9 mouse cellular contexts compared by ENCODE assay signal in the genomic region with DNA sequence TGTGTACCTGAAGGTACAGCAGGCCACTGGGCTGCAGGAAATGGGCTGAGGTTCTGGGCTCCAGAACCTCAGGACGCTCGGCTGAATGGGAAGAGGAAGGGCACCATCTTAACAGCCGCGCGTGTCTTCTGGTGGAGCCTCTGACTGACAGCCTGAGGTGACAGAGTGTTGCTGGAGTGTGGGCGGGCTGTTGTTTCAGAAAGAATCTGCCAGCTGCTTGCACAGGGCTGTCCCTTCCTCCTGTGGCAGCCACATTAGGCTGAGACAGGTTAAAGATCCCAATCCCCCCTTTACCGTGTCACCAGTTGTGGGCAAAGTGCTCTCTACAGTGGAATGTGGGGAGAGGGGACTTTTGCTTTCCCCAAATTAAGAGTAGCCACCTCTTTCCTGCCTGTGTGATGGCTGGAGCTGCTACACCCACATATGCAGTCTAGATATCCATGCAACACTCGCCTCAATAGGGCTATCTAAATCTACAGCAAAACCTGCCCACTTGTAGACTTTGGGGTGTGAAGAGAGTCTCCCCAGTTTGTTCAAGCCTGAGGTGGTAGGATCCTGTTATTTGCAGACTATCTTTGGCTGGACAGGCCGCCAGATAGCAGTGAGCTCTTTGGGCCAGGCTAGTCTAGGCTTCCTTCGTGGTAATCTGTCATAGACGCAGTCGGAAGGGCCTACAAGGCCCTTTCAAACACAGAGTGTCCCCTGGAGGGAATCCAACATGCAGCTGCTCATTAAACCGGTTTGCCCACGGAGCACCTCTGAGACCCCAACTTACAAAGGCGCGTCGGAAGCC. TPM values are rescaled to one million over a fixed set of nuclear protein-coding genes. Genes with fewer than 3 reads are reported as not detected.
DNase-seq lines count a peak whose midpoint lies in the region; ATAC-seq and TF ChIP-seq lines count a peak whose summit lies in the region.
"Had no signal": no experiment of that assay in that cellular context is flagged by ENCODE, and none has a peak within 500 bp of the region (broad histone marks: within the 10 kb centered on the region; RNA-seq: fewer than 3 reads in every experiment).

No protein-coding gene starts in this region.

- WGBS in forebrain, embryonic 12.5 days: 36% methylated on average over 17 of the region's 17 CpGs
- WGBS in forebrain, postnatal 0 days: 35% methylated on average over 17 of the region's 17 CpGs
- WGBS in embryonic facial prominence, embryonic 15.5 days: 28% methylated on average over 17 of the region's 17 CpGs
- WGBS in kidney, embryonic 15.5 days: 32% methylated on average over 17 of the region's 17 CpGs
- 43% methylated on average over 17 of the region's 17 CpGs for WGBS in midbrain, embryonic 10.5 days

- no peak overlapping the region for H3K27ac ChIP-seq in forebrain, embryonic 12.5 days
- H3K27ac ChIP-seq in forebrain, postnatal 0 days (ENCODE audit: low read depth, low read length): no peak overlapping the region
- H3K27ac ChIP-seq in embryonic facial prominence, embryonic 15.5 days (replicated peaks): 0 out of 2 replicates have a peak overlapping the region, but pooled peaks have one; percentile 29
- H3K27ac ChIP-seq in kidney, embryonic 15.5 days: peak overlapping the region; percentile 89
- peak overlapping the region; percentile 69; the same call in 1 of the 2 replicates for H3K27ac ChIP-seq in midbrain, embryonic 10.5 days (replicated peaks)

- peaks cover 42% of the 10 kb centered on the region for H3K27me3 ChIP-seq in forebrain, embryonic 12.5 days
- H3K27me3 ChIP-seq in forebrain, postnatal 0 days (ENCODE audit: insufficient read depth, low read length): peaks cover 23% of the 10 kb centered on the region
- H3K27me3 ChIP-seq in E14TG2a.4 (ENCODE audit: insufficient read depth, low read length): peaks cover 49% of the 10 kb centered on the region
- peaks cover 11% of the 10 kb centered on the region; the same call in 1 of the 2 replicates for H3K27me3 ChIP-seq in embryonic facial prominence, embryonic 15.5 days
- H3K27me3 ChIP-seq in kidney, embryonic 15.5 days: peaks cover 7% of the 10 kb centered on the region; the same call in 1 of the 2 replicates
- H3K27me3 ChIP-seq in midbrain, embryonic 10.5 days (ENCODE audit: low read depth, poor library complexity, severe bottlenecking): peaks cover 35% of the 10 kb centered on the region

- H3K4me2 ChIP-seq in forebrain, embryonic 12.5 days: peak overlapping the region; percentile 58
- no peak overlapping the region for H3K4me2 ChIP-seq in forebrain, postnatal 0 days (ENCODE audit: low read depth)
- peak overlapping the region; percentile 67 for H3K4me2 ChIP-seq in embryonic facial prominence, embryonic 15.5 days (replicated peaks)
- H3K4me2 ChIP-seq in kidney, embryonic 15.5 days: peak overlapping the region; percentile 84

- no peak overlapping the region for H3K4me3 ChIP-seq in forebrain, embryonic 12.5 days (replicated peaks)
- H3K4me3 ChIP-seq in forebrain, postnatal 0 days (ENCODE audit: low read depth, low read length): no peak overlapping the region
- H3K4me3 ChIP-seq in E14TG2a.4 (replicated peaks; ENCODE audit: low read length): peak overlapping the region; percentile 65; the same call in 1 of the 2 replicates
- peak overlapping the region; percentile 42 for H3K4me3 ChIP-seq in embryonic facial prominence, embryonic 15.5 days (replicated peaks)
- peak overlapping the region; percentile 57 for H3K4me3 ChIP-seq in kidney, embryonic 15.5 days (replicated peaks)
- peak overlapping the region; percentile 54 for H3K4me3 ChIP-seq in midbrain, embryonic 10.5 days

- TF ChIP-seq CTCF in forebrain, postnatal 0 days (IDR thresholded peaks at IDR 0.05; ENCODE audit: low read depth): no peak
- no peak for TF ChIP-seq CTCF in E14TG2a.4 (conservative IDR thresholded peaks at IDR 0.05; ENCODE audit: low read length)

- peaks cover 26% of the 10 kb centered on the region for H3K36me3 ChIP-seq in forebrain, embryonic 12.5 days (replicated peaks)
- H3K36me3 ChIP-seq in forebrain, postnatal 0 days (ENCODE audit: insufficient read depth): peaks cover 25% of the 10 kb centered on the region
- peaks cover 27% of the 10 kb centered on the region for H3K36me3 ChIP-seq in E14TG2a.4 (ENCODE audit: insufficient read depth, low read length)
- H3K36me3 ChIP-seq in embryonic facial prominence, embryonic 15.5 days: peaks cover 28% of the 10 kb centered on the region
- H3K36me3 ChIP-seq in kidney, embryonic 15.5 days: peaks cover 25% of the 10 kb centered on the region
- H3K36me3 ChIP-seq in midbrain, embryonic 10.5 days: peaks cover 24% of the 10 kb centered on the region

- no peak overlapping the region for H3K9ac ChIP-seq in forebrain, embryonic 12.5 days
- H3K9ac ChIP-seq in forebrain, postnatal 0 days: no peak overlapping the region
- H3K9ac ChIP-seq in embryonic facial prominence, embryonic 15.5 days: 0 out of 2 replicates have a peak overlapping the region, but pooled peaks have one; percentile 18
- H3K9ac ChIP-seq in kidney, embryonic 15.5 days: peak overlapping the region; percentile 51

- no peak for ATAC-seq in forebrain, embryonic 12.5 days (ENCODE audit: low FRiP score)
- no peak for ATAC-seq in forebrain, postnatal 0 days
- ATAC-seq in embryonic facial prominence, embryonic 15.5 days (ENCODE audit: insufficient number of reproducible peaks, low FRiP score, low TSS enrichment, low read depth): no peak
- ATAC-seq in kidney, embryonic 15.5 days (replicated peaks; ENCODE audit: low FRiP score): no peak

- peaks cover 18% of the 10 kb centered on the region for H3K4me1 ChIP-seq in forebrain, embryonic 12.5 days
- no peaks in the 10 kb centered on the region for H3K4me1 ChIP-seq in forebrain, postnatal 0 days (ENCODE audit: insufficient read depth)
- peaks cover 43% of the 10 kb centered on the region for H3K4me1 ChIP-seq in E14TG2a.4 (replicated peaks; ENCODE audit: low read depth, low read length)
- H3K4me1 ChIP-seq in embryonic facial prominence, embryonic 15.5 days: peaks cover 49% of the 10 kb centered on the region
- peaks cover 58% of the 10 kb centered on the region for H3K4me1 ChIP-seq in kidney, embryonic 15.5 days
- peaks cover 40% of the 10 kb centered on the region for H3K4me1 ChIP-seq in midbrain, embryonic 10.5 days

- DNase-seq in forebrain, postnatal 0 days: no peak
- DNase-seq in midbrain, embryonic 10.5 days (ENCODE audit: low spot score): no peak
- no peak for DNase-seq in urinary bladder, postnatal 36 days (ENCODE audit: low spot score in 2 of 2)
- DNase-seq in cerebellum, adult 11 months: no peak

- no peaks in the 10 kb centered on the region for H3K9me3 ChIP-seq in forebrain, embryonic 12.5 days
- no peaks in the 10 kb centered on the region for H3K9me3 ChIP-seq in forebrain, postnatal 0 days (ENCODE audit: low read length)
- no peaks in the 10 kb centered on the region for H3K9me3 ChIP-seq in E14TG2a.4 (ENCODE audit: low read length)
- no peaks in the 10 kb centered on the region for H3K9me3 ChIP-seq in embryonic facial prominence, embryonic 15.5 days (replicated peaks)
- no peaks in the 10 kb centered on the region for H3K9me3 ChIP-seq in kidney, embryonic 15.5 days (replicated peaks)
- no peaks in the 10 kb centered on the region for H3K9me3 ChIP-seq in midbrain, embryonic 10.5 days (replicated peaks)

RNA-seq across cellular contexts. Expression of a gene that starts 1.1 kb away (rescaled TPM):
- polyA plus RNA-seq in forebrain, embryonic 12.5 days (2016; fragmentation: Nextera tagmentation; extraction: Ambion mirVana): 3.0 and 3.8 TPM in 2 replicates
- 8.5 and 10.2 TPM in 2 replicates for total RNA-seq in forebrain, postnatal 0 days (2014; rRNA removed)
- 7.2 TPM in 2 replicates for polyA plus RNA-seq in forebrain, postnatal 0 days (2015; fragmentation: Nextera tagmentation; extraction: Ambion mirVana)
- 28.4 TPM in 2 replicates for polyA plus RNA-seq in embryonic facial prominence, embryonic 15.5 days (2015; fragmentation: Nextera tagmentation; extraction: Ambion mirVana)
- 51.8 and 61.1 TPM in 2 replicates for polyA plus RNA-seq in kidney, embryonic 15.5 days (2015; fragmentation: Nextera tagmentation; extraction: Ambion mirVana)
- polyA plus RNA-seq in midbrain, embryonic 10.5 days (2016; fragmentation: Nextera tagmentation; extraction: Ambion mirVana): 18.4 and 21.2 TPM in 2 replicates

RNA-seq across cellular contexts. Expression of a gene that starts 13.4 kb away (rescaled TPM):
- 32.5 and 32.6 TPM in 2 replicates for polyA plus RNA-seq in forebrain, embryonic 12.5 days (2016; fragmentation: Nextera tagmentation; extraction: Ambion mirVana)
- total RNA-seq in forebrain, postnatal 0 days (2014; rRNA removed): 21.9 and 27.4 TPM in 2 replicates
- polyA plus RNA-seq in forebrain, postnatal 0 days (2015; fragmentation: Nextera tagmentation; extraction: Ambion mirVana): 19.4 and 20.5 TPM in 2 replicates
- 21.3 and 23.1 TPM in 2 replicates for polyA plus RNA-seq in embryonic facial prominence, embryonic 15.5 days (2015; fragmentation: Nextera tagmentation; extraction: Ambion mirVana)
- polyA plus RNA-seq in kidney, embryonic 15.5 days (2015; fragmentation: Nextera tagmentation; extraction: Ambion mirVana): 21.9 and 23.0 TPM in 2 replicates
- 21.3 and 23.0 TPM in 2 replicates for polyA plus RNA-seq in midbrain, embryonic 10.5 days (2016; fragmentation: Nextera tagmentation; extraction: Ambion mirVana)

RNA-seq across cellular contexts. Expression of a gene that starts 17.6 kb away (rescaled TPM):
- not detected in 2 replicates for polyA plus RNA-seq in forebrain, embryonic 12.5 days (2016; fragmentation: Nextera tagmentation; extraction: Ambion mirVana)
- not detected in 2 replicates for total RNA-seq in forebrain, postnatal 0 days (2014; rRNA removed)
- polyA plus RNA-seq in forebrain, postnatal 0 days (2015; fragmentation: Nextera tagmentation; extraction: Ambion mirVana): not detected in 2 replicates
- polyA plus RNA-seq in embryonic facial prominence, embryonic 15.5 days (2015; fragmentation: Nextera tagmentation; extraction: Ambion mirVana): 0.15 and 0.20 TPM in 2 replicates
- polyA plus RNA-seq in kidney, embryonic 15.5 days (2015; fragmentation: Nextera tagmentation; extraction: Ambion mirVana): 0.08 and 0.17 TPM in 2 replicates
- not detected in 2 replicates for polyA plus RNA-seq in midbrain, embryonic 10.5 days (2016; fragmentation: Nextera tagmentation; extraction: Ambion mirVana)
- total RNA-seq: CH12.LX had no signal

RNA-seq across cellular contexts. Expression of a gene that starts 49.9 kb away (rescaled TPM):
- 21.4 and 22.5 TPM in 2 replicates for polyA plus RNA-seq in forebrain, embryonic 12.5 days (2016; fragmentation: Nextera tagmentation; extraction: Ambion mirVana)
- total RNA-seq in forebrain, postnatal 0 days (2014; rRNA removed): 9.2 and 10.5 TPM in 2 replicates
- polyA plus RNA-seq in forebrain, postnatal 0 days (2015; fragmentation: Nextera tagmentation; extraction: Ambion mirVana): 7.7 and 9.9 TPM in 2 replicates
- polyA plus RNA-seq in embryonic facial prominence, embryonic 15.5 days (2015; fragmentation: Nextera tagmentation; extraction: Ambion mirVana): 14.9 and 16.1 TPM in 2 replicates
- 15.8 and 16.7 TPM in 2 replicates for polyA plus RNA-seq in kidney, embryonic 15.5 days (2015; fragmentation: Nextera tagmentation; extraction: Ambion mirVana)
- polyA plus RNA-seq in midbrain, embryonic 10.5 days (2016; fragmentation: Nextera tagmentation; extraction: Ambion mirVana): 21.5 and 22.8 TPM in 2 replicates

RNA-seq across cellular contexts. Expression of a gene that starts 50.0 kb away (rescaled TPM):
- polyA plus RNA-seq in forebrain, embryonic 12.5 days (2016; fragmentation: Nextera tagmentation; extraction: Ambion mirVana): 9.9 and 11.9 TPM in 2 replicates
- total RNA-seq in forebrain, postnatal 0 days (2014; rRNA removed): 18.9 and 22.7 TPM in 2 replicates
- polyA plus RNA-seq in forebrain, postnatal 0 days (2015; fragmentation: Nextera tagmentation; extraction: Ambion mirVana): 8.6 and 9.3 TPM in 2 replicates
- polyA plus RNA-seq in embryonic facial prominence, embryonic 15.5 days (2015; fragmentation: Nextera tagmentation; extraction: Ambion mirVana): 12.7 and 15.0 TPM in 2 replicates
- 12.6 and 13.8 TPM in 2 replicates for polyA plus RNA-seq in kidney, embryonic 15.5 days (2015; fragmentation: Nextera tagmentation; extraction: Ambion mirVana)
- polyA plus RNA-seq in midbrain, embryonic 10.5 days (2016; fragmentation: Nextera tagmentation; extraction: Ambion mirVana): 13.1 and 14.3 TPM in 2 replicates

Comparison
In these comparisons a context has a peak if more than half of its experiments do, and no peak if none do; other contexts are left out.
1. H3K27ac ChIP-seq: peak in embryonic facial prominence, embryonic 15.5 days (single experiment), kidney, embryonic 15.5 days (single experiment) and midbrain, embryonic 10.5 days (single experiment); none in forebrain, embryonic 12.5 days (single experiment) and forebrain, postnatal 0 days (single experiment).
2. H3K4me3 ChIP-seq: peak in E14TG2a.4 (single experiment), embryonic facial prominence, embryonic 15.5 days (single experiment), kidney, embryonic 15.5 days (single experiment) and midbrain, embryonic 10.5 days (single experiment); none in forebrain, embryonic 12.5 days (single experiment) and forebrain, postnatal 0 days (single experiment).
3. H3K9ac ChIP-seq: peak in embryonic facial prominence, embryonic 15.5 days (single experiment) and kidney, embryonic 15.5 days (single experiment); none in forebrain, embryonic 12.5 days (single experiment) and forebrain, postnatal 0 days (single experiment).